Mouse (Mus musculus) monocyte, adult 5-6 weeks (primary cell): ENCODE data around the gene Sept9. TPM values are rescaled to one million over a fixed set of nuclear protein-coding genes. Genes with fewer than 3 reads are reported as not detected.

Experiments
- ATAC-seq: fragments of 153-309, 156-312 bp; replicated peaks from 2 replicates; pipeline ENCODE4 v1.8.0; 2017; ENCODE audit warnings: mild to moderate bottlenecking; ENCODE audit not compliant: low TSS enrichment, insufficient number of reproducible peaks, severe bottlenecking, poor library complexity, low FRiP score
- total RNA-seq: library from RNA; stranded (forward); fragments of 200-1000, 200-491, 200-594 nt; gene quantifications from 3 replicates; pipeline ENCODE4 v1.2.3, GENCODE M21; 2017

Gene Sept9
- total RNA-seq, 1 experiment from 2014 or later = 271 TPM

GRCm38 (mm10) chr11:117394230-117395137, 195.0 kb downstream of the Sept9 start:
- no peak for ATAC-seq

DNA sequence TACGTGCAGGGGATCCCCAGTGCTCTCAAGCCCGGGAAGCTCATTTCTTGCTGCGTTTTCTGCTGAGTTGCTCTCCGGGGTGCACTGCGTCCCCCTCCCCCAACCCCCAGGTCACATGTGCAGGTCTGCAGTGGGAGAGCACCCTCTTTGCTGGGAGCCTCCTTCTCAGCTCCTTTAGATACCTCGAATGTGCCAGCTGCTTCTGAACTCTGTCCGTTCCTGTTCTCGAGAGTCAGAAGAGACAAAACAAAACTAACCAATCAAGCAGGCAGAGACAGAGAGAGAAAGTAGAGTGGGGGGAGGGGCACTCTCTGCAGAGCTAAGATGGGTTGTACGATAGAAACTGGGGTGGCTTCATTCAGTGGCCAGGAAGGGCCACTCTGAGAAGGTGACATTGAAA, 195.8 kb downstream of the Sept9 start:
- no peak for ATAC-seq

- ATAC-seq = no peak
These were observed 197.5 kb downstream of the Sept9 start for GRCm38 (mm10) chr11:117396929-117397328.

- no peak for ATAC-seq
These were observed 198.3 kb downstream of the Sept9 start for GRCm38 (mm10) chr11:117397755-117398154.

GRCm38 (mm10) chr11:117398191-117398590, 198.7 kb downstream of the Sept9 start:
- no peak for ATAC-seq

DNA sequence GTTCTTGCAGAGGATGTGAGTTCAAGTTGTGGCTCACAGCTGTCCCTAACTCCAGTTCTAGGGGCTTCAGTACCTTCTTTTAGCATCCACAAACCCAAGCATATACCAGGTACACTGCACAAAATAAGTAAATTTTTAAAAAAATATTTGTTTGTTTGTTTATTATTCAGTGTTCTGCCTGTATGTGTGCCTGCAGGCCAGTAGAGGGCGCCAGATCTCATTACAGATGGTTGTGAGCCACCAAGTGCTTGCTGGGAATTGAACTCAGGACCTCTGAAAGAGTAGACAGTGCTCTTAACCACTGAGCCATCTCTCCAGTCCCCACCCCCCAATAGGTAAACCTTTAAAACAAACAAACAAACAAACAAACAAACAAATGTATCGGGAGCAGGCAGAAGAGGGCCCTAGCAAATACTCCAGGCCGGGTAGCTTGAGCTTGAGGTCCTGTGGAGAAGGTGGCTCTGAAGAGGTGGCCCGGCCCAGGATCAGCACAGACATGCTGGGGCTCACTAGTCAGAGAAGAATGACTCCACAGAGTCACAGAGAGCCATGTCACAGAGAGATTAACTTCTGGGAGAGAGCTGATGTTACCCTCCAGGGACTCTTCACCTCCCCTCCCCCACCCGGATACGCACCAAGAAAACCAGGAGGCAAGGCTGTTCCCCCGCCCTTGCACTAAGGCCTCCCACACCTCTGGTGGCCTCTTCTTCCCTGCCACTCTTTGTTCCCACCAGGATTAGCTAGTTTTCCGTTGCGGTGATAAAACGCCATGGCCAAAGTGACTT, 202.3 kb downstream of the Sept9 start:
- ATAC-seq = no peak

DNA sequence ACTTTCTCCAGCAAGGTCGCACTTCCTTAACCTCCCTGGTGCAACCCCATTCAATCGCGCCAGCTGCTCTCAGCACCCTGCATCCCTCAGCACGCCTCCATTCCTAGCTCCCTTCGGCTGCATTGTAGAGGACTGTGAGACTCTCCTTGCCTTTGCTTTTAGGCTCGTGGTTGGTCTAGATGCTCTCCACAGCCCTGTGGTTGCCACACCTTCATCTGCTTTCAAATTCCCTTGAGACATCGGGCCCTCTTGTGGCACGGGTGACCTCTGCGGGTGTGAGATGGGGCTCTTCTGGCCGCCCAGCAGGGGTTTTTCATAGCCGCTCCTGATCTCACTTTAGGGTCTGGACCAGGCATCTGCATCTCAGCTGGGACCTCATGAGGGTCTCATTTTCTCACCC, 203.1 kb downstream of the Sept9 start:
- ATAC-seq = no peak

DNA sequence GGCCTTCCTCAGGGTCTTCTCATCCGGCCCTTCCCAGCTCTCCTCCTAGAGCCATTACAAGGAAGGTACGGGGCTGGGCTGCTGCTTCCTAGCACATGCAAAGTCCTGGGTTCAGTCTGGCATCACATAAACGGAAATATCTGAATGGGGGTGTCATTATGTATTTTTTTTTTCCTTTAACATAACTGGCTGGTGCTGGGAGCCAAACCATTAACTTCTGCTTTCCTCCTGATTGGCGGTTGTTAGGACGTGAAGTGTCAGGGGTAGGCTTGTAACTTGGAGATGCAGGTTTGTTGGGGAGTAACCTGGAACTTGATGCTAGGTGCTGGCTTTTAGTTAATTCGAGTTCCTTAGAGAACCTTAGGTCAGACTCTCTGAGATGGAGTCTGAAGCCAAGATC, 203.6 kb downstream of the Sept9 start:
- no peak for ATAC-seq

DNA sequence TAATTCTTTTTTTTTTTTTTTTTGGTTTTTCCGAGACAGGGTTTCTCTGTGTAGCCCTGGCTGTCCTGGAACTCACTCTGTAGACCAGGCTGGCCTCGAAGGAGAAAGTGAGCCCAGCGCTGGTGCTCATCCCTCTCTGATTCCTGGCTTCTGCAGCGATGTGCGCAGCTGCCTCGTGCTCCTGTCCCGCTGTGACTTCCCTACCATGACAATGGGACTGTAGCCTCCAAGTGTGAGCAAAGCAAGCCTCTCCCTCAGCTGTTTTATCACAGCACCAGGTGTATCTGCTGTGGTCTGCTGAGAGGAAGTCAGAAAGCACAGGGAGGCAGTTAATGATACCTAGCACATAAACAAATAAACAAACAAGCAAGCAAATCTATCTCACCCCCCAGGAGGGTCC, 204.3 kb downstream of the Sept9 start:
- no peak for ATAC-seq

DNA sequence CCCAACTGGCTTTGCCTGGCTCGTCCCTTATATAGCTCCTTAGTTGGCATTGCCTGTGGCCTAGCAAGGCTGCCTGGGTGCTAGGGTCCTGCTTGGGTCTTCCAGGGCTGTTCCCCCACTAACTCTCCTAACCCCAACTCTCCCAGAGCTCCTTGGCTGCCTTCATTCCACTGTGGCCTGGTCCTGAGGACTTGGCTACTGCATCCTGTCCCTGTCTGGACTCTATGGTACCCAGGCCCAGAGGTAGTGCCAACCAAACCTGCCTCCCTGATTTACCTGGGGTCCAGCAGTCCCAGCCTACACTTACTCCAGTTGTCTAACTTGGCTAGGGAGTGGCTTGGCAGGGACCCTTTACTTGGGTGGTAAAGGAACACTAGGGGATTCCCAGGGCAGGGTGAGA, 207.2 kb downstream of the Sept9 start:
- no peak for ATAC-seq

DNA sequence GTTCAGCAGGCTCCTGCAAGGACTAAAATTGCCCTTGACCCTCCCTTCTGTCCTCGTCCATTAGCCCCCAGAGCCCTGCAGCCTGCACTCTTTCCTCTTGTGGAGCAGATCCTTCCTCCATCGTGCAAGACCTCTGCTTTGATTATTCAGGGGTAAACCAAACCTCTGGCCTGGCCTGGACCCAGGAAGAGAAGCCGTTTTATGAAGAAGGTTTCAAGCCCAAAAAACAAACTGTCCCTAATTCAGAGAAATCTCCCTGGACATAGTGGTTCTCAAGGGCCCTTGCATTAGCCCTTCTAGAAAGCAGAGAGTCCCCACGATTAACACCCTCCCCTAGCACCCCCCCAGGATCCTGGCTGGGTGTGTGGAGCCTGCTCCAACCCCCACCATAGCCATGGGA, 207.7 kb downstream of the Sept9 start:
- no peak for ATAC-seq

DNA sequence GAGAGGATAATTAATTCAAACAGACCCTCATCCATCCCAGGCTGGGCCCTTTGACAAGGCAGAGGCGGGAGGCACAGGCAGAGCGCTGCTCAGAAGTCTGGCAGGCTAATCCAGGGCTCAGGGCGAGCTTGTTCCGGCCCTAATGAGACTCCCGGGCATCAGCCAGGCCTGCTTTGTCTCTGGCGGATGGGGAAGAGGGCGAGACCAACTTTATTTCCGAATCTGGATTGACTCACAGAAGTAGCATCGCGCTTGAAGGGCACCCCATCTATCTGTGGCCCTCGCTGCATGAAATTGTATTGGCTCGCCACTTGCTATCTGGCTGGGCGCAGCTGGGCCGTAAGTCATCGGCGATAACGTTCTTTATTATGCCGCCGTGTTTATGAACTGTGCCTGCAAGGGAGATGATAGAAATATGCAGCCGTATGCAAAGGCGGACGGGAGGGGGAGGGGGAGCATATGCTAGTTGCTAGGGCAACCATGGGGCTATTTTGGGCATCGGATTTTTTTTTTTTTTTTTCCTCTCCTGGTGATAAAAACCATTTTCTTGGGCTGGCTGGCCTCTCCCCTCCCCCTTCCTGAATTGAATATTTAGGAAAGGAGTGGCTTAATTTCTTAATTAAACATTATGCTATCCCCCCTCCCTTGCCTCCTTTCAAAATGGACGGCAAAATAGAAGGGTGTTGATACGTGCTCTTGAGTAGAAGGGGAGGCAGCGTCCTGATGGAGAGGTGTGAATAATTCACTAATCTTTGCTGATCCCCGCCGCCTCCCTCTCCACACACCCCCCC, 208.4 kb downstream of the Sept9 start:
- ATAC-seq = no peak

GRCm38 (mm10) chr11:117408442-117409031, 209.1 kb downstream of the Sept9 start:
- ATAC-seq = no peak

DNA sequence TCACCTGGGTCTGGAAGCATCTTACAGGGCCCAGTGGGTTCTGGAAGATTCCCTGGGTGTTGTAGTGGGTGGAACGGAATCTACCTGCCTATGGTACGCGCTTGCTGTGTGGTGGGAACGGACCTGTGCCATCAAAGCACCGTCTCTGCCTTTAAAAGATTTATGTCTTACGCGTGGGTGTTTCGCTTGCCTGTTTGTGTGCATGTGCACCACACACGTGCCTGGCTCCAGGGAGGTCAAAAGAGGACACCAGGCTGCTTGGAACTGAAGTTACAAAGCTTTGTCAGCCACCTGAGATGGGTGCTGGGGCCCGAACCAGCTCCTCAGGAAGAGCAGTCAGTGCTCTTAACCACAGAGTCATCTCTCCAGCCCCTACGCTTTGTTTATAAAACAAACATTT, 209.9 kb downstream of the Sept9 start:
- ATAC-seq = no peak

DNA sequence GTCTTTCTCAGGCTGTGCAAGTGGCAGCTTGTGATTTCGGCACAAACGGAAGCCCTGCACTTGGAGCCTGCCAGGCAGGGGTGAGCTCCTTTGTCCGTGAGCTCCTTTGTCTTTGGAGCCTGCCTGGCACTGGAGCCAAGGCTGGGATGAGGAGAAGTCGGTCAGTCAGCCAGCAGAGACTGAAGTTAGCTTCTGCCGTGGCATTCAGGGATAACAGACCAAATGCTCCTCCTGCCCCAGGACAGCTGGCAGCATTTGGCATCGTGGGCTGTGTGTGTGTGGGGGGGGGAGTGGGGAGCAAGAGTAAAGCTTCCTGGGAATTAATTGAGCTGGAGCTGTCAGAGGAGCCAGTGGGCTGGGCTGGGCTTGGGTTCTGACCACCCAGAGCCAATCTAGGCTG, 210.6 kb downstream of the Sept9 start:
- no peak for ATAC-seq

GRCm38 (mm10) chr11:117411663-117412062, 212.2 kb downstream of the Sept9 start:
- ATAC-seq = no peak
